Mouse (Mus musculus): ENCODE data around the gene Galnt10.

- no peak for TF ChIP-seq TAL1 (conservative IDR thresholded peaks at IDR 0.05; ENCODE audit: low read depth, low read length)
- TF ChIP-seq GATA1 (IDR thresholded peaks at IDR 0.05; ENCODE audit: borderline replicate concordance, low read length) = no peak
These were observed 3.1 kb downstream of the Galnt10 start for GRCm38 (mm10) chr11:57648196-57648800.

All from G1E (cell line).